Mouse (Mus musculus): ENCODE measurements around the gene Fam57b.

DNA sequence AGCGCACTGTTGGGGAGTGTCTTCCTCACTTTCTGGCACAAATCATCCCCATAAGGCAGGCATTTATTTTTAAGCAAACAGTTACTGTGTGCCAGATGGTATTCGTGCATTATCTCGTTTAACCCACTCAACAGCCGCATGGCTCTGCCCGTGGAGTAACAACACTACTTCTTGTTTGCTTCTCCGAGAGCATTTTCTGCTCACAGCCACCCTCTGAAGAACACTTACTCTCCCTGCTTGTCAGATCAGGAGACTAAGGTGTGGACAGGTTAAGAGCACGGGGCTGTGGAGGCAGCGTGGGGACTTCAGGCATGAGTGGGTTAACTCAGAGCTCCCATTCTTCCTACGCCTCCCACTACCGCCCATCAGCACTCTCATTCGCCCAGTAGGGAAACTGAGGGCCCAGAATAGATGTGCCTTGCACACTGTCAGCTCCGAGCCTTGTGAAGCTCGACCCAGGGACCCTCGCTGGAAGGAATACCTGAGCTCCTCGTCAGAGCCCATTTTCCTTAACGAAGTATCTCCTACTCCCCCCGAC, 34.9 kb upstream of the Fam57b start:
- TF ChIP-seq POLR2A (IDR thresholded peaks at IDR 0.05; ENCODE audit: control insufficient read depth, low read depth, low read length) = no peak
- TF ChIP-seq CTCF (IDR thresholded peaks at IDR 0.05; ENCODE audit: control insufficient read depth, insufficient read depth, insufficient replicate concordance, low read depth, low read length) = no peak

Measured in testis, adult 2 months (tissue).